Mouse (Mus musculus) kidney, adult 10 weeks (tissue): Measurements from ENCODE around the gene Alk. TPM values are rescaled to one million over a fixed set of nuclear protein-coding genes. Genes with fewer than 3 reads are reported as not detected.

Experiments used
- polyA plus RNA-seq: library from polyadenylated mRNA; stranded (reverse); fragments of 350-450 nt; fragmentation: Illumina TruSeq; extraction: RNeasy Lipid Tissue Mini Kit (QIAGEN cat#74804); gene quantifications from one replicate; pipeline ENCODE4 v1.2.3, GENCODE M21; 2014; ENCODE audit warnings: low read depth, low replicate concordance

Gene Alk
- not detected for polyA plus RNA-seq

GRCm38 (mm10) chr17:72604610-72604980 is at the start of gene Alk:
TSS of gene Alk (minus strand) at chr17:72604627.

Other genes with a start within 250 kb of the Alk start
- 88.7 TPM for gene Ypel5, start 231.8 kb upstream of the Alk start, polyA plus RNA-seq